Mouse (Mus musculus) MEL (cell line): Measurements from ENCODE around the gene Cep104. TPM values are rescaled to one million over a fixed set of nuclear protein-coding genes. Genes with fewer than 3 reads are reported as not detected.

Experiments
- DNase-seq: peaks from one replicate; pipeline ENCODE4 v3.0.0; 2011; ENCODE audit warnings: low read depth, low spot score
- H3K27ac ChIP-seq: 2 replicates; pipeline ENCODE4 v1.5.1; 2012; ENCODE audit warnings: low read depth, mild to moderate bottlenecking, control low read depth, low read length, moderate library complexity; ENCODE audit not compliant: control insufficient read depth
- H3K27me3 ChIP-seq, 2 experiments: fragments of 150-350 bp in 1 of 2; sonication (generic) in 1 of 2; 2 replicates each; pipeline ENCODE4 v1.6.1; 2012; ENCODE audit warnings: low read length in 2 of 2, mild to moderate bottlenecking in 2 of 2, improper control_type of control experiment in 1 of 2, moderate library complexity in 1 of 2; ENCODE audit not compliant: insufficient read depth in 2 of 2, control insufficient read depth in 1 of 2
- H3K36me3 ChIP-seq, 2 experiments: 2 replicates each; pipeline ENCODE4 v1.6.1; 2012 to 2014; ENCODE audit warnings: low read length in 2 of 2, improper control_type of control experiment in 1 of 2, inconsistent platforms in 1 of 2, mild to moderate bottlenecking in 1 of 2; ENCODE audit not compliant: insufficient read depth in 2 of 2, control insufficient read depth in 1 of 2
- H3K4me1 ChIP-seq, 2 experiments: fragments of 150-350 bp in 1 of 2; sonication (generic) in 1 of 2; 2 replicates each; pipeline ENCODE4 v1.6.1; 2012; ENCODE audit warnings: low read length in 2 of 2, improper control_type of control experiment in 1 of 2, mild to moderate bottlenecking in 1 of 2; ENCODE audit not compliant: insufficient read depth in 2 of 2, control insufficient read depth in 1 of 2
- H3K4me3 ChIP-seq, 2 experiments: fragments of 150-350 bp in 1 of 2; sonication (generic) in 1 of 2; 2 replicates each; pipeline ENCODE4 v1.5.1; 2012; ENCODE audit warnings: low read depth in 2 of 2, low read length in 2 of 2, mild to moderate bottlenecking in 2 of 2, moderate library complexity in 2 of 2, control low read depth in 1 of 2, improper control_type of control experiment in 1 of 2; ENCODE audit not compliant: control insufficient read depth in 1 of 2, insufficient read depth in 1 of 2
- H3K79me2 ChIP-seq: 2 replicates; pipeline ENCODE4 v1.6.1; 2012; ENCODE audit warnings: mild to moderate bottlenecking, low read length, moderate library complexity; ENCODE audit not compliant: control insufficient read depth, poor library complexity, insufficient read depth
- H3K9ac ChIP-seq: 2 replicates; pipeline ENCODE4 v1.6.1; 2012; ENCODE audit warnings: low read depth, mild to moderate bottlenecking, control low read depth, low read length, moderate library complexity; ENCODE audit not compliant: control insufficient read depth, poor library complexity, severe bottlenecking
- H3K9me3 ChIP-seq: fragments of 150-350 bp; sonication (generic); replicated peaks from 2 replicates; pipeline ENCODE4 v1.6.1; 2012; ENCODE audit warnings: mild to moderate bottlenecking, low read length, improper control_type of control experiment, moderate library complexity; ENCODE audit not compliant: insufficient read depth
- BHLHE40 ChIP-seq: IDR thresholded peaks from 2 replicates; pipeline ENCODE4 v1.6.1; 2012; ENCODE audit warnings: low read depth, mild to moderate bottlenecking, inconsistent platforms, low read length, improper control_type of control experiment, borderline replicate concordance
- CHD1 ChIP-seq: IDR thresholded peaks from 2 replicates; pipeline ENCODE4 v1.6.1; 2012; ENCODE audit warnings: low read depth, mild to moderate bottlenecking, inconsistent platforms, low read length, improper control_type of control experiment
- CHD2 ChIP-seq: IDR thresholded peaks from 2 replicates; pipeline ENCODE4 v1.6.1; 2011; ENCODE audit warnings: low read length, improper control_type of control experiment
- E2F4 ChIP-seq: IDR thresholded peaks from 2 replicates; pipeline ENCODE4 v1.6.1; 2011; ENCODE audit warnings: low read depth, low read length, improper control_type of control experiment, borderline replicate concordance
- ELF1 ChIP-seq: IDR thresholded peaks from 2 replicates; pipeline ENCODE4 v1.6.1; 2014; ENCODE audit warnings: low read depth, mild to moderate bottlenecking, inconsistent platforms, low read length, improper control_type of control experiment, moderate library complexity
- EP300 ChIP-seq, 2 experiments: IDR thresholded peaks; 2 replicates each; pipeline ENCODE4 v1.6.1; 2011; ENCODE audit warnings: improper control_type of control experiment in 2 of 2, low read length in 2 of 2, low read depth in 1 of 2, mild to moderate bottlenecking in 1 of 2
- HCFC1 ChIP-seq: IDR thresholded peaks from 2 replicates; pipeline ENCODE4 v1.6.1; 2012; ENCODE audit warnings: low read depth, mild to moderate bottlenecking, inconsistent platforms, low read length, improper control_type of control experiment, moderate library complexity
- JUND ChIP-seq: IDR thresholded peaks from 2 replicates; pipeline ENCODE4 v1.6.1; 2011; ENCODE audit warnings: low read depth, mild to moderate bottlenecking, improper control_type of control experiment, low read length
- KAT2A ChIP-seq: conservative IDR thresholded peaks from 2 replicates; pipeline ENCODE4 v1.6.1; 2012; ENCODE audit warnings: low read depth, low read length, improper control_type of control experiment, inconsistent platforms
- MAFK ChIP-seq: IDR thresholded peaks from 2 replicates; pipeline ENCODE4 v1.6.1; 2011; ENCODE audit warnings: low read depth, mild to moderate bottlenecking, low read length, improper control_type of control experiment, borderline replicate concordance
- MAX ChIP-seq: IDR thresholded peaks from 2 replicates; pipeline ENCODE4 v1.6.1; 2011; ENCODE audit warnings: low read length, improper control_type of control experiment
- MXI1 ChIP-seq: IDR thresholded peaks from 2 replicates; pipeline ENCODE4 v1.6.1; 2011; ENCODE audit warnings: mild to moderate bottlenecking, low read depth, low read length, improper control_type of control experiment
- NELFE ChIP-seq: IDR thresholded peaks from 2 replicates; pipeline ENCODE4 v1.6.1; 2011; ENCODE audit warnings: low read depth, low read length, improper control_type of control experiment
- POLR2AphosphoS5 ChIP-seq: IDR thresholded peaks from 2 replicates; pipeline ENCODE4 v1.6.1; 2012; ENCODE audit warnings: low read depth, borderline replicate concordance, mild to moderate bottlenecking, inconsistent platforms, low read length, moderate library complexity, mixed read lengths
- RAD21 ChIP-seq: IDR thresholded peaks from 2 replicates; pipeline ENCODE4 v1.6.1; 2011; ENCODE audit warnings: mild to moderate bottlenecking, low read depth, low read length, improper control_type of control experiment
- TBP ChIP-seq: IDR thresholded peaks from 2 replicates; pipeline ENCODE4 v1.8.0; 2011; ENCODE audit warnings: low read depth, low read length, improper control_type of control experiment
- TCF12 ChIP-seq: IDR thresholded peaks from 2 replicates; pipeline ENCODE4 v1.6.1; 2014; ENCODE audit warnings: low read depth, mild to moderate bottlenecking, inconsistent platforms, low read length, improper control_type of control experiment, moderate library complexity
- UBTF ChIP-seq: IDR thresholded peaks from 2 replicates; pipeline ENCODE4 v1.6.1; 2012; ENCODE audit warnings: low read depth, mild to moderate bottlenecking, inconsistent platforms, low read length, improper control_type of control experiment, moderate library complexity, borderline replicate concordance; ENCODE audit not compliant: insufficient read depth
- USF1 ChIP-seq: IDR thresholded peaks from 2 replicates; pipeline ENCODE4 v1.6.1; 2014; ENCODE audit warnings: low read depth, mild to moderate bottlenecking, inconsistent platforms, low read length, improper control_type of control experiment, moderate library complexity
- USF2 ChIP-seq, 2 experiments: IDR thresholded peaks; 2 replicates each; pipeline ENCODE4 v1.6.1; 2011 to 2012; ENCODE audit warnings: improper control_type of control experiment in 2 of 2, low read length in 2 of 2, borderline replicate concordance in 1 of 2, inconsistent platforms in 1 of 2, low read depth in 1 of 2, mild to moderate bottlenecking in 1 of 2; ENCODE audit not compliant: insufficient read depth in 1 of 2
- ZMIZ1 ChIP-seq: IDR thresholded peaks from 2 replicates; pipeline ENCODE4 v1.6.1; 2012; ENCODE audit warnings: low read depth, mild to moderate bottlenecking, inconsistent platforms, low read length, improper control_type of control experiment, moderate library complexity
- polyA plus RNA-seq, 2 experiments: library from polyadenylated mRNA; stranded (reverse) in 1 of 2; unstranded in 1 of 2; fragments of >175 nt in 1 of 2; fragments of >200 nt in 1 of 2; gene quantifications; 2 replicates each; pipeline versions ENCODE4 v1.2.1 to v1.2.4; 2012; ENCODE audit warnings: low replicate concordance in 2 of 2, low read depth in 1 of 2; ENCODE audit not compliant: insufficient read length in 2 of 2, insufficient read depth in 1 of 2, missing spikeins in 1 of 2
- total RNA-seq: library from RNA; depleted of rRNA; stranded (reverse); fragments of 300-350 nt; gene quantifications from 2 replicates; pipeline ENCODE4 v1.2.3, GENCODE M21; 2012

Cep104 gene
- total and polyA plus RNA-seq, 3 experiments, result 8.5 to 19.9 TPM; not detected in 1

DNA sequence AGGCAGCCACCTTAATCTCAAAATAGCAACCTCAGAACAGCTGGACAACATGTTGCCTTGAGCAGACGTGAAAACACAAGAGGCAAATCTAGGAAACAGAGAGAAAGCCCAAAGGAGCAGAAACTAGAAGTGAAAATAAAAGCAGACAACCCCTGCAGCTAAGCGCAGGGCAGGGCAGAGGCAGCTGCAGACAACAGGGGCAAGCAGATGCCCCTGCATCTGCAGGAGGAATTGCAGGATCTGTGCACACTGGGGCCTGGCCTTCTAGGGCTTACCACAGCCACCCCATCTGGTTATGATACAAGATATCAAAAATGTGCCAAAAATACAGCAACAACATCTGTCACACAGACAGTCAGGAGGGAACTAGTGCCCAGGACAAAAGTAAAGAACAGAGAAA is 7.4 kb upstream of the Cep104 start:
- H3K36me3 ChIP-seq, result no peaks in the 10 kb centered on the region; a peak in 1 of 4 replicates
- H3K9me3 ChIP-seq, result no peaks in the 10 kb centered on the region

GRCm38 (mm10) chr4:153968063-153968462 is 6.9 kb upstream of the Cep104 start:
- no peak overlapping the region for H3K27ac ChIP-seq
- no peak overlapping the region for H3K4me3 ChIP-seq
- no peak for DNase-seq
- no peaks in the 10 kb centered on the region for H3K9me3 ChIP-seq
- no peaks in the 10 kb centered on the region; a peak in 1 of 4 replicates for H3K36me3 ChIP-seq
- no peak overlapping the region for H3K9ac ChIP-seq
- no peaks in the 10 kb centered on the region for H3K27me3 ChIP-seq
- no peak for TF ChIP-seq MAFK
- TF ChIP-seq POLR2AphosphoS5, result no peak
- no peak for TF ChIP-seq EP300 (IDR thresholded peaks at IDR 0.05; ENCODE audit: low read depth in 1 of 2, low read length in 2 of 2)
- TF ChIP-seq TCF12, result no peak
- TF ChIP-seq CHD1, result no peak
- TF ChIP-seq BHLHE40, result no peak
- TF ChIP-seq UBTF, result no peak
- TF ChIP-seq USF1, result no peak
- no peak for TF ChIP-seq TBP
- TF ChIP-seq HCFC1, result no peak
- no peak for TF ChIP-seq MXI1
- TF ChIP-seq ELF1, result no peak
- TF ChIP-seq E2F4, result no peak
- no peak for TF ChIP-seq RAD21
- TF ChIP-seq CHD2, result no peak
- TF ChIP-seq USF2 (IDR thresholded peaks at IDR 0.05; ENCODE audit: borderline replicate concordance in 1 of 2, insufficient read depth in 1 of 2, low read depth in 1 of 2, low read length in 2 of 2), result no peak
- no peak for TF ChIP-seq JUND
- no peak for TF ChIP-seq ZMIZ1
- TF ChIP-seq NELFE, result no peak
- no peak for TF ChIP-seq MAX
- TF ChIP-seq, all 39 proteins: peak for 0
- no peaks in the 10 kb centered on the region for H3K4me1 ChIP-seq
- H3K79me2 ChIP-seq, result no peaks in the 10 kb centered on the region

More for the DNA sequence above, 7.4 kb upstream of the Cep104 start:
- TF ChIP-seq JUND (no peak), KAT2A (no peak)
- no peaks in the 10 kb centered on the region for H3K4me1 ChIP-seq
- DNase-seq, result no peak
- H3K79me2 ChIP-seq, result no peaks in the 10 kb centered on the region
- H3K4me3 ChIP-seq, result no peak overlapping the region
- H3K27me3 ChIP-seq, result no peaks in the 10 kb centered on the region
- H3K9ac ChIP-seq, result no peak overlapping the region
- H3K27ac ChIP-seq, result no peak overlapping the region
